Mouse (Mus musculus) heart, postnatal 0 days (tissue): ENCODE measurements around the gene Adcy1. TPM values are rescaled to one million over a fixed set of nuclear protein-coding genes. Genes with fewer than 3 reads are reported as not detected.
A peak's percentile ranks its signal among the peaks of the same experiment; 100 is the strongest.

Experiments
- ATAC-seq: fragments of 200-750 bp; cut with Nextera tagmentation; 2 replicates; pipeline ENCODE4 v1.8.0; 2017; ENCODE audit warnings: low read depth, moderate number of reproducible peaks, moderate library complexity; ENCODE audit not compliant: insufficient read depth
- DNase-seq: peaks from one replicate; pipeline ENCODE4 v3.0.0-alpha.2; 2016; ENCODE audit warnings: low spot score
- H3K27ac ChIP-seq: fragments of 300-500 bp; sonication (generic); 2 replicates; pipeline ENCODE4 v1.5.1; 2014; ENCODE audit warnings: low read depth, mild to moderate bottlenecking
- H3K27me3 ChIP-seq: fragments of 300-500 bp; sonication (generic); 2 replicates; pipeline ENCODE4 v1.6.1; 2014; ENCODE audit warnings: low read length, mixed read lengths; ENCODE audit not compliant: control insufficient read depth, insufficient read depth
- H3K36me3 ChIP-seq: fragments of 300-500 bp; sonication (generic); replicated peaks from 2 replicates; pipeline ENCODE4 v1.6.1; 2014; ENCODE audit warnings: low read length, mixed read lengths; ENCODE audit not compliant: control insufficient read depth, insufficient read depth
- H3K4me1 ChIP-seq: fragments of 300-500 bp; sonication (generic); 2 replicates; pipeline ENCODE4 v1.6.1; 2014; ENCODE audit warnings: antibody characterized with exemption; ENCODE audit not compliant: control insufficient read depth, insufficient read depth
- H3K4me2 ChIP-seq: fragments of 300-500 bp; sonication (generic); 2 replicates; pipeline ENCODE4 v1.6.1; 2014; ENCODE audit warnings: low read depth, mild to moderate bottlenecking, low read length, moderate library complexity
- H3K4me3 ChIP-seq: fragments of 300-500 bp; sonication (generic); 2 replicates; pipeline ENCODE4 v1.5.1; 2014; ENCODE audit warnings: low read depth, low read length
- H3K9ac ChIP-seq: fragments of 300-500 bp; sonication (generic); replicated peaks from 2 replicates; pipeline ENCODE4 v1.6.1; 2014; ENCODE audit warnings: low read depth, low read length, mixed read lengths
- H3K9me3 ChIP-seq: fragments of 300-500 bp; sonication (generic); replicated peaks from 2 replicates; pipeline ENCODE4 v1.6.1; 2016; ENCODE audit warnings: low read length; ENCODE audit not compliant: control insufficient read depth
- CTCF ChIP-seq: IDR thresholded peaks from 2 replicates; pipeline ENCODE4 v1.5.1; 2016; ENCODE audit warnings: antibody characterized with exemption, control low read depth, low read depth
- EP300 ChIP-seq: IDR thresholded peaks from 2 replicates; pipeline ENCODE4 v1.6.1; 2016; ENCODE audit warnings: antibody characterized with exemption, low read depth
- WGBS: fragments of 180-500 bp; shearing (Covaris S2); extraction: QIAGEN DNeasy Blood & Tissue Kit; methylation state at CpG from one replicate; pipeline ENCODE4 v1.1.7; 2014; 5-methylcytosine and 5-hydroxymethylcytosine counted together
- polyA plus RNA-seq: library from polyadenylated mRNA; unstranded; fragments of >200 nt; fragmentation: Nextera tagmentation; extraction: Ambion mirVana; gene quantifications from 2 replicates; pipeline ENCODE4 v1.2.1, GENCODE M21; 2015
- total RNA-seq: library from RNA; depleted of rRNA; stranded (reverse); fragments of >200 nt; gene quantifications from 2 replicates; pipeline ENCODE4 v1.2.3, GENCODE M21; 2014; ENCODE audit warnings: low replicate concordance

Adcy1 gene
- total and polyA plus RNA-seq, 2 experiments from 2014 or later = 0.22 to 2.9 TPM

- ATAC-seq (no peak), DNase-seq (peak; percentile 51)
- H3K4me2 ChIP-seq = no peak overlapping the region
- H3K27ac ChIP-seq = no peak overlapping the region
- 46% methylated on average over 14 of the region's 14 CpGs for WGBS
- H3K9ac ChIP-seq = no peak overlapping the region
- H3K4me1 ChIP-seq = no peaks in the 10 kb centered on the region
- H3K9me3 ChIP-seq = peaks cover 3% of the 10 kb centered on the region
- H3K36me3 ChIP-seq = no peaks in the 10 kb centered on the region
- no peaks in the 10 kb centered on the region for H3K27me3 ChIP-seq
- no peak overlapping the region for H3K4me3 ChIP-seq
- TF ChIP-seq CTCF (peak; percentile 80), EP300 (no peak)
Observed at GRCm38 (mm10) chr11:7199736-7200392, 136.6 kb downstream of the Adcy1 start.

GRCm38 (mm10) chr11:7200393-7200783 lies 137.1 kb downstream of the Adcy1 start:
- H3K27me3 ChIP-seq = no peaks in the 10 kb centered on the region
- H3K27ac ChIP-seq = no peak overlapping the region
- TF ChIP-seq EP300 (no peak), CTCF (no peak)
- H3K4me1 ChIP-seq = no peaks in the 10 kb centered on the region
- H3K9me3 ChIP-seq = no peaks in the 10 kb centered on the region
- ATAC-seq (no peak), DNase-seq (no peak)
- no peak overlapping the region for H3K4me3 ChIP-seq
- WGBS = 71% methylated on average over 9 of the region's 9 CpGs
- H3K9ac ChIP-seq = no peak overlapping the region
- H3K4me2 ChIP-seq = no peak overlapping the region
- H3K36me3 ChIP-seq = no peaks in the 10 kb centered on the region

DNA sequence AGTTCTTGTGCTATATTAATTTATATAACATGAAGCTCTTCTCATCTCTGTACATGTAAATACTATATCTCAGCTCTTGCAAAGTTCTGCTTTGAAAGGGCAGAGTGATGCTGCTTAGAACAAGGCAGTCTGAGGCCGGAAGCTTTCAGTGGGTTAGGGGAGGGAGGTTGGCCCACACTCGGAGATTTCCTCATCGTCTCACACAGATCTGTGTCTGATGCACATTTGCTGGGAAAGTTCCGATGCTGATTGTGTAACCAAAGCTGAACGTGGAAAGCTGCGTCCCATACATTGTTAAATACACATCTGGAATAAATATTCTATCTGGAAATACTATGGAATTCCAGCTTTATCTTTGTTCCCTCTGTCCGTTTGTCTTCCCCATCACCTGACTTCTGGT lies 138.9 kb downstream of the Adcy1 start:
- 66% methylated on average over 7 of the region's 7 CpGs for WGBS
- H3K27me3 ChIP-seq = no peaks in the 10 kb centered on the region
- no peak overlapping the region for H3K27ac ChIP-seq
- ATAC-seq (no peak), DNase-seq (no peak)
- TF ChIP-seq EP300 (no peak), CTCF (no peak)
- no peaks in the 10 kb centered on the region for H3K36me3 ChIP-seq
- H3K4me1 ChIP-seq = no peaks in the 10 kb centered on the region
- no peaks in the 10 kb centered on the region for H3K9me3 ChIP-seq
- H3K4me2 ChIP-seq = no peak overlapping the region
- H3K9ac ChIP-seq = no peak overlapping the region
- H3K4me3 ChIP-seq = no peak overlapping the region

GRCm38 (mm10) chr11:7203846-7204245 lies 140.6 kb downstream of the Adcy1 start:
- no peak for ATAC-seq
- no peak for DNase-seq
- H3K27me3 ChIP-seq = no peaks in the 10 kb centered on the region
- TF ChIP-seq CTCF = no peak
- no peak for TF ChIP-seq EP300
- no peaks in the 10 kb centered on the region for H3K4me1 ChIP-seq
- no peak overlapping the region for H3K9ac ChIP-seq
- H3K27ac ChIP-seq = no peak overlapping the region
- no peaks in the 10 kb centered on the region for H3K36me3 ChIP-seq
- WGBS = 81% methylated on average over 9 of the region's 9 CpGs
- no peak overlapping the region for H3K4me3 ChIP-seq
- H3K9me3 ChIP-seq = no peaks in the 10 kb centered on the region
- no peak overlapping the region for H3K4me2 ChIP-seq

DNA sequence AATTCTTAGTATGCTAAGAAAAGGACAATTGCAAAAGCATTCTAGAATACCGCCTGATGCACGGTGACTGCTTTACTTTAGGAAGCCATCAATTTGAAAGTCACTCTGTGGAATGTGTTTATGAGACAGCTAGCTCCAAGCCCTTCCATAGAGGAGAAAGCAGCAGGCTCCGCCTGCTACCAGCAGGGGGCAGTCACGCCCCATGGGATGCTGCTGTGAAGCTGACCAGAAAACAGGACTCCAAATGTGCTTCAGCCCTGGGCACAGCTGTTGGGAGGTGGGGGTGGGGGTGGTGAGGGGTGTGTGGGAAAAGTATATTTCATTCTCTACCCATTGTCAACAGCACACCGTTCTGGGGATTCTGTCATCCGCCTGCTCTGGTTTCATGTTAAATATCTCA lies 147.1 kb downstream of the Adcy1 start:
- H3K9ac ChIP-seq = no peak overlapping the region
- ATAC-seq (no peak), DNase-seq (peak; percentile 26)
- TF ChIP-seq CTCF (peak; percentile 90), EP300 (no peak)
- H3K4me3 ChIP-seq = no peak overlapping the region
- peaks cover 44% of the 10 kb centered on the region for H3K27me3 ChIP-seq
- H3K27ac ChIP-seq = no peak overlapping the region
- 0 out of 2 replicates have a peak, but pooled peaks cover 5% of the 10 kb centered on the region for H3K36me3 ChIP-seq
- 21% methylated on average over 6 of the region's 6 CpGs for WGBS
- H3K9me3 ChIP-seq = no peaks in the 10 kb centered on the region
- no peak overlapping the region for H3K4me2 ChIP-seq
- H3K4me1 ChIP-seq = peaks cover 12% of the 10 kb centered on the region; the same call in 1 of the 2 replicates

- ATAC-seq = no peak
- Histone ChIP-seq H3K36me3 (0 out of 2 replicates have a peak, but pooled peaks cover 5% of the 10 kb centered on the region), H3K9me3 (no peaks in the 10 kb centered on the region), H3K4me2 (peak overlapping the region; percentile 2; the same call in 1 of the 2 replicates), H3K27ac (no peak overlapping the region), H3K9ac (no peak overlapping the region), H3K27me3 (peaks cover 44% of the 10 kb centered on the region), H3K4me3 (no peak overlapping the region), H3K4me1 (peaks cover 14% of the 10 kb centered on the region; the same call in 1 of the 2 replicates)
- 17% methylated on average over 9 of the region's 9 CpGs for WGBS
- TF ChIP-seq EP300 (no peak), CTCF (no peak)
- DNase-seq = no peak
Observed at GRCm38 (mm10) chr11:7211211-7211610, 147.9 kb downstream of the Adcy1 start.
